Mouse (Mus musculus) MEL (cell line): ENCODE data around the gene Ace3. TPM values are rescaled to one million over a fixed set of nuclear protein-coding genes. Genes with fewer than 3 reads are reported as not detected.

Experiments used
- DNase-seq: peaks from one replicate; pipeline ENCODE4 v3.0.0; 2011; ENCODE audit warnings: low read depth, low spot score
- H3K27ac ChIP-seq: 2 replicates; pipeline ENCODE4 v1.5.1; 2012; ENCODE audit warnings: low read depth, mild to moderate bottlenecking, control low read depth, low read length, moderate library complexity; ENCODE audit not compliant: control insufficient read depth
- H3K27me3 ChIP-seq, 2 experiments: fragments of 150-350 bp in 1 of 2; sonication (generic) in 1 of 2; 2 replicates each; pipeline ENCODE4 v1.6.1; 2012; ENCODE audit warnings: low read length in 2 of 2, mild to moderate bottlenecking in 2 of 2, improper control_type of control experiment in 1 of 2, moderate library complexity in 1 of 2; ENCODE audit not compliant: insufficient read depth in 2 of 2, control insufficient read depth in 1 of 2
- H3K36me3 ChIP-seq, 2 experiments: 2 replicates each; pipeline ENCODE4 v1.6.1; 2012 to 2014; ENCODE audit warnings: low read length in 2 of 2, improper control_type of control experiment in 1 of 2, inconsistent platforms in 1 of 2, mild to moderate bottlenecking in 1 of 2; ENCODE audit not compliant: insufficient read depth in 2 of 2, control insufficient read depth in 1 of 2
- H3K4me1 ChIP-seq, 2 experiments: fragments of 150-350 bp in 1 of 2; sonication (generic) in 1 of 2; 2 replicates each; pipeline ENCODE4 v1.6.1; 2012; ENCODE audit warnings: low read length in 2 of 2, improper control_type of control experiment in 1 of 2, mild to moderate bottlenecking in 1 of 2; ENCODE audit not compliant: insufficient read depth in 2 of 2, control insufficient read depth in 1 of 2
- H3K4me3 ChIP-seq, 2 experiments: fragments of 150-350 bp in 1 of 2; sonication (generic) in 1 of 2; 2 replicates each; pipeline ENCODE4 v1.5.1; 2012; ENCODE audit warnings: low read depth in 2 of 2, low read length in 2 of 2, mild to moderate bottlenecking in 2 of 2, moderate library complexity in 2 of 2, control low read depth in 1 of 2, improper control_type of control experiment in 1 of 2; ENCODE audit not compliant: control insufficient read depth in 1 of 2, insufficient read depth in 1 of 2
- H3K79me2 ChIP-seq: 2 replicates; pipeline ENCODE4 v1.6.1; 2012; ENCODE audit warnings: mild to moderate bottlenecking, low read length, moderate library complexity; ENCODE audit not compliant: control insufficient read depth, poor library complexity, insufficient read depth
- H3K9ac ChIP-seq: 2 replicates; pipeline ENCODE4 v1.6.1; 2012; ENCODE audit warnings: low read depth, mild to moderate bottlenecking, control low read depth, low read length, moderate library complexity; ENCODE audit not compliant: control insufficient read depth, poor library complexity, severe bottlenecking
- H3K9me3 ChIP-seq: fragments of 150-350 bp; sonication (generic); replicated peaks from 2 replicates; pipeline ENCODE4 v1.6.1; 2012; ENCODE audit warnings: mild to moderate bottlenecking, low read length, improper control_type of control experiment, moderate library complexity; ENCODE audit not compliant: insufficient read depth
- BHLHE40 ChIP-seq: IDR thresholded peaks from 2 replicates; pipeline ENCODE4 v1.6.1; 2012; ENCODE audit warnings: low read depth, mild to moderate bottlenecking, inconsistent platforms, low read length, improper control_type of control experiment, borderline replicate concordance
- CHD2 ChIP-seq: IDR thresholded peaks from 2 replicates; pipeline ENCODE4 v1.6.1; 2011; ENCODE audit warnings: low read length, improper control_type of control experiment
- EP300 ChIP-seq, 2 experiments: IDR thresholded peaks; 2 replicates each; pipeline ENCODE4 v1.6.1; 2011; ENCODE audit warnings: improper control_type of control experiment in 2 of 2, low read length in 2 of 2, low read depth in 1 of 2, mild to moderate bottlenecking in 1 of 2
- ETS1 ChIP-seq: IDR thresholded peaks from 2 replicates; pipeline ENCODE4 v1.6.1; 2012; ENCODE audit warnings: low read depth, mild to moderate bottlenecking, inconsistent platforms, low read length, improper control_type of control experiment, moderate library complexity
- JUND ChIP-seq: IDR thresholded peaks from 2 replicates; pipeline ENCODE4 v1.6.1; 2011; ENCODE audit warnings: low read depth, mild to moderate bottlenecking, improper control_type of control experiment, low read length
- MAFK ChIP-seq: IDR thresholded peaks from 2 replicates; pipeline ENCODE4 v1.6.1; 2011; ENCODE audit warnings: low read depth, mild to moderate bottlenecking, low read length, improper control_type of control experiment, borderline replicate concordance
- MAX ChIP-seq: IDR thresholded peaks from 2 replicates; pipeline ENCODE4 v1.6.1; 2011; ENCODE audit warnings: low read length, improper control_type of control experiment
- MAZ ChIP-seq: IDR thresholded peaks from 2 replicates; pipeline ENCODE4 v1.6.1; 2012; ENCODE audit warnings: low read depth, mild to moderate bottlenecking, inconsistent platforms, low read length, improper control_type of control experiment
- MEF2A ChIP-seq: IDR thresholded peaks from 2 replicates; pipeline ENCODE4 v1.6.1; 2014; ENCODE audit warnings: low read depth, mild to moderate bottlenecking, inconsistent platforms, low read length, improper control_type of control experiment; ENCODE audit not compliant: poor library complexity, insufficient replicate concordance, severe bottlenecking; ENCODE audit errors: extremely low read depth
- MYC ChIP-seq: IDR thresholded peaks from 2 replicates; pipeline ENCODE4 v1.6.1; 2011; ENCODE audit warnings: low read depth, mild to moderate bottlenecking, low read length, improper control_type of control experiment, moderate library complexity
- NELFE ChIP-seq: IDR thresholded peaks from 2 replicates; pipeline ENCODE4 v1.6.1; 2011; ENCODE audit warnings: low read depth, low read length, improper control_type of control experiment
- NRF1 ChIP-seq: IDR thresholded peaks from 2 replicates; pipeline ENCODE4 v1.6.1; 2014; ENCODE audit warnings: low read depth, mild to moderate bottlenecking, inconsistent platforms, low read length, improper control_type of control experiment, moderate library complexity; ENCODE audit not compliant: poor library complexity, insufficient read depth, severe bottlenecking
- POLR2A ChIP-seq, 2 experiments: IDR thresholded peaks; 2 replicates each; pipeline ENCODE4 v1.6.1; 2011 to 2012; ENCODE audit warnings: low read length in 2 of 2, mild to moderate bottlenecking in 2 of 2, control low read depth in 1 of 2, improper control_type of control experiment in 1 of 2, low read depth in 1 of 2, moderate library complexity in 1 of 2; ENCODE audit not compliant: control insufficient read depth in 1 of 2, insufficient read depth in 1 of 2, poor library complexity in 1 of 2
- POLR2AphosphoS2 ChIP-seq: IDR thresholded peaks from 2 replicates; pipeline ENCODE4 v1.6.1; 2011; ENCODE audit warnings: low read length, improper control_type of control experiment
- RCOR1 ChIP-seq: IDR thresholded peaks from 2 replicates; pipeline ENCODE4 v1.6.1; 2012; ENCODE audit warnings: low read depth, mild to moderate bottlenecking, inconsistent platforms, low read length, improper control_type of control experiment
- UBTF ChIP-seq: IDR thresholded peaks from 2 replicates; pipeline ENCODE4 v1.6.1; 2012; ENCODE audit warnings: low read depth, mild to moderate bottlenecking, inconsistent platforms, low read length, improper control_type of control experiment, moderate library complexity, borderline replicate concordance; ENCODE audit not compliant: insufficient read depth
- USF1 ChIP-seq: IDR thresholded peaks from 2 replicates; pipeline ENCODE4 v1.6.1; 2014; ENCODE audit warnings: low read depth, mild to moderate bottlenecking, inconsistent platforms, low read length, improper control_type of control experiment, moderate library complexity
- ZKSCAN1 ChIP-seq: IDR thresholded peaks from 2 replicates; pipeline ENCODE4 v1.6.1; 2012; ENCODE audit warnings: low read depth, mild to moderate bottlenecking, inconsistent platforms, low read length, improper control_type of control experiment, moderate library complexity
- ZNF384 ChIP-seq: IDR thresholded peaks from 2 replicates; pipeline ENCODE4 v1.6.1; 2012; ENCODE audit warnings: low read depth, mild to moderate bottlenecking, inconsistent platforms, low read length, improper control_type of control experiment
- polyA plus RNA-seq, 2 experiments: library from polyadenylated mRNA; stranded (reverse) in 1 of 2; unstranded in 1 of 2; fragments of >175 nt in 1 of 2; fragments of >200 nt in 1 of 2; gene quantifications; 2 replicates each; pipeline versions ENCODE4 v1.2.1 to v1.2.4; 2012; ENCODE audit warnings: low replicate concordance in 2 of 2, low read depth in 1 of 2; ENCODE audit not compliant: insufficient read length in 2 of 2, insufficient read depth in 1 of 2, missing spikeins in 1 of 2
- total RNA-seq: library from RNA; depleted of rRNA; stranded (reverse); fragments of 300-350 nt; gene quantifications from 2 replicates; pipeline ENCODE4 v1.2.3, GENCODE M21; 2012

Gene Ace3
- total and polyA plus RNA-seq, 3 experiments = not detected

- TF ChIP-seq BHLHE40 = no peak
- no peak for TF ChIP-seq EP300 (IDR thresholded peaks at IDR 0.05; ENCODE audit: low read depth in 1 of 2, low read length in 2 of 2)
- TF ChIP-seq POLR2AphosphoS2 = no peak
- no peak overlapping the region for H3K4me3 ChIP-seq
- DNase-seq = no peak
- H3K36me3 ChIP-seq = no peaks in the 10 kb centered on the region
- no peak overlapping the region for H3K27ac ChIP-seq
- no peaks in the 10 kb centered on the region for H3K4me1 ChIP-seq
- no peaks in the 10 kb centered on the region for H3K9me3 ChIP-seq
- no peak overlapping the region for H3K9ac ChIP-seq
- no peaks in the 10 kb centered on the region for H3K79me2 ChIP-seq
- H3K27me3 ChIP-seq = peaks cover 0 to 6% of the 10 kb centered on the region in 2 experiments; a peak in 3 of 4 replicates
Measured at GRCm38 (mm10) chr11:105984452-105984851, 10.0 kb upstream of the Ace3 start.

GRCm38 (mm10) chr11:105987446-105987845, 7.0 kb upstream of the Ace3 start:
- Histone ChIP-seq H3K9ac (no peak overlapping the region), H3K4me3 (no peak overlapping the region), H3K4me1 (no peaks in the 10 kb centered on the region), H3K9me3 (no peaks in the 10 kb centered on the region), H3K27ac (no peak overlapping the region), H3K79me2 (no peaks in the 10 kb centered on the region), H3K27me3 (peaks cover 12 to 17% of the 10 kb centered on the region in 2 experiments), H3K36me3 (no peaks in the 10 kb centered on the region)
- no peak for TF ChIP-seq MYC
- no peak for TF ChIP-seq USF1
- TF ChIP-seq UBTF = no peak
- TF ChIP-seq NELFE = no peak
- TF ChIP-seq NRF1 = no peak
- TF ChIP-seq ETS1 = no peak
- no peak for TF ChIP-seq CHD2
- TF ChIP-seq JUND = no peak
- TF ChIP-seq RCOR1 = no peak
- TF ChIP-seq MAX = no peak
- no peak for TF ChIP-seq ZKSCAN1
- no peak for TF ChIP-seq MEF2A
- no peak for DNase-seq

DNA sequence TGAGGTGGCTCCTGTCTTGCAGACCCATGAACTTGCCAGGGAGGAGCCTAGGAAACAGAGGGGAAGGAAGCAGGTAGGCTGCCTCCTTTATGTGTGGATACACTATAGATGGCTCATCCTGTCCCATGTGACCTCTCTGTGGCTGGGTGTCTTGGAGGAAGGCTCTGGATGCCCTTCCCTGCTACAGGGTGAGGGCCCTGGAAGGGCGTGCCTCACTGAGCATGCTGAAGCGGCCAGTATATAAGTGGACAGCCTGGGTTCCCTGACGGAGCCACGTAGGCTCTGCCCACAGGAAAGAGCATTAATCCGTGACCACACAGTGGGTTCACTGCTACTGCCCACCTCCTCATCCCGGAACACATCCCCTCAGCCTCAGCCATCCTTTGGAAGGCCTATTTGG, 5.0 kb upstream of the Ace3 start:
- no peak for DNase-seq
- Histone ChIP-seq H3K9ac (no peak overlapping the region), H3K27ac (no peak overlapping the region), H3K4me3 (no peak overlapping the region), H3K4me1 (no peaks in the 10 kb centered on the region), H3K36me3 (no peaks in the 10 kb centered on the region), H3K27me3 (peaks cover 24 to 29% of the 10 kb centered on the region in 2 experiments), H3K9me3 (no peaks in the 10 kb centered on the region), H3K79me2 (no peaks in the 10 kb centered on the region)
- no peak for TF ChIP-seq MAFK
- TF ChIP-seq MEF2A = no peak
- TF ChIP-seq ZNF384 = no peak
- no peak for TF ChIP-seq POLR2A (IDR thresholded peaks at IDR 0.05; ENCODE audit: control insufficient read depth in 1 of 2, insufficient read depth in 1 of 2, low read depth in 1 of 2, low read length in 2 of 2, poor library complexity in 1 of 2)
- no peak for TF ChIP-seq MAX
- no peak for TF ChIP-seq MAZ
